Mouse (Mus musculus) embryonic facial prominence, embryonic 13.5 days (tissue): ENCODE measurements around the gene Gm16506. TPM values are rescaled to one million over a fixed set of nuclear protein-coding genes. Genes with fewer than 3 reads are reported as not detected.
"Not testable (repeated sequence)": the region's sequence is repeated elsewhere in the genome, so short reads cannot be mapped to it uniquely, and the experiment has no call there.

Experiments used
- ATAC-seq: fragments of 200-750 bp; cut with Nextera tagmentation; 2 replicates; pipeline ENCODE4 v1.8.0; 2017; ENCODE audit warnings: low read depth; ENCODE audit not compliant: insufficient number of reproducible peaks, insufficient read depth, low FRiP score, low TSS enrichment
- H3K27ac ChIP-seq: fragments of 300-500 bp; sonication (generic); 2 replicates; pipeline ENCODE4 v1.5.1; 2015; ENCODE audit warnings: moderate library complexity, mild to moderate bottlenecking, inconsistent platforms
- H3K27me3 ChIP-seq: fragments of 300-500 bp; sonication (generic); 2 replicates; pipeline ENCODE4 v1.6.1; 2015; ENCODE audit warnings: mild to moderate bottlenecking, inconsistent platforms
- H3K36me3 ChIP-seq: fragments of 300-500 bp; sonication (generic); 2 replicates; pipeline ENCODE4 v1.6.1; 2015; ENCODE audit warnings: mild to moderate bottlenecking, inconsistent platforms
- H3K4me1 ChIP-seq: fragments of 300-500 bp; sonication (generic); 2 replicates; pipeline ENCODE4 v1.6.1; 2015; ENCODE audit warnings: inconsistent platforms
- H3K4me2 ChIP-seq: fragments of 300-500 bp; sonication (generic); 2 replicates; pipeline ENCODE4 v1.6.1; 2015; ENCODE audit warnings: moderate library complexity, mild to moderate bottlenecking, inconsistent platforms
- H3K4me3 ChIP-seq: fragments of 300-500 bp; sonication (generic); 2 replicates; pipeline ENCODE4 v1.5.1; 2015; ENCODE audit warnings: mild to moderate bottlenecking, inconsistent platforms
- H3K9ac ChIP-seq: fragments of 300-500 bp; sonication (generic); 2 replicates; pipeline ENCODE4 v1.6.1; 2015; ENCODE audit warnings: mild to moderate bottlenecking, inconsistent platforms
- H3K9me3 ChIP-seq: fragments of 300-500 bp; sonication (generic); 2 replicates; pipeline ENCODE4 v1.6.1; 2016; ENCODE audit warnings: inconsistent platforms
- WGBS: fragments of 180-500 bp; shearing (Covaris S2); methylation state at CpG from one replicate; pipeline ENCODE4 v1.1.7; 2015; ENCODE audit warnings: mixed read lengths; 5-methylcytosine and 5-hydroxymethylcytosine counted together
- polyA plus RNA-seq: library from polyadenylated mRNA; unstranded; fragments of >200 nt; fragmentation: Nextera tagmentation; extraction: Ambion mirVana; gene quantifications from 2 replicates; pipeline ENCODE4 v1.2.1, GENCODE M21; 2015

The Gm16506 gene
- polyA plus RNA-seq, result not detected in 2 replicates

DNA sequence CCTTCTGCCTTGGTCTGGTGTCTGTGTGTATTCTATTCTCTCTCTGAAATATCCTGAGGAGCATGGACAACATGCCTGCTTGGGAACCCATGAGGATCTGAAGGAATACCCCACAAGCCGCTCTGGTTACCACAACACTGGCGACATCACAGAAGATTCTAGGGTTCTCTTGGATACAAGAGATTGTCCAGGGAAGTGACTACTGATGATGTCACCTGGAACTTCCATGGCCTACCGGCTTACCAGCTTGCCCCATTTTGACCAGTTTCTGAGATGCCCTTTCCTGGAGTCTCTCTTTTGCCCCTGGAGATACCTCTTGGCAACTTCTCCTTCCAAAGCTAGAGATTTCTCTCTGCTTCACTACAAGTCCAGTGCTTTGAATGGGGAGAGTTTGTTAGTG is at the start of gene Gm16506:
Gene Gm16506 (minus strand): TSS at position 101 of the 400 bp plus-strand sequence.
- H3K27ac ChIP-seq, ATAC-seq, H3K4me3 ChIP-seq, H3K9me3 ChIP-seq, H3K36me3 ChIP-seq, H3K4me2 ChIP-seq, H3K4me1 ChIP-seq, H3K27me3 ChIP-seq, H3K9ac ChIP-seq: not testable (repeated sequence)
- WGBS, result 89% methylated on average over 1 of the region's 3 CpGs

DNA sequence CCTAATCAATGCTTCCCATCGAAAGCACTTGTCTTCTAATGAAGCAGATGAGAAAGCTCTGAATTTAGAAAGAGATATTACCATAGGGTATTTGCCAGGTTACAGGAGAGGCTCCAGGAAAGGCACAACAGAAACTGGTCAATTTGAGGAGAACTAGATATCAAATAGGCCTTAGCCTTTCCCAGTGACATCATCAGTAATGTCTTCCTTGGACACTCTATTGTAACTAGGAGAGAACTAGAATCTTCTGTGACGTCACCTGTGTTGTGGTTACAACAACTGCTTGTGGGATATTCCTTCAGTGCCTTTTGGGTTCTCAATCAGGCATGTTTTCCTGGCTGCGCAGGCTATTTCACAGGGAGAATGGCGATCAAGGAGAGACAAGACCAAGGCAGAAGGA is 20.3 kb upstream of the Gm16506 start, which contains the start of gene Gm6526:
Gene Gm6526 (plus strand): TSS at position 301 of the 400 bp plus-strand sequence.
- H3K9me3 ChIP-seq, H3K4me1 ChIP-seq, H3K4me3 ChIP-seq, H3K36me3 ChIP-seq, H3K4me2 ChIP-seq, ATAC-seq, H3K9ac ChIP-seq, H3K27me3 ChIP-seq, H3K27ac ChIP-seq: not testable (repeated sequence)
- 74% methylated on average over 4 of the region's 4 CpGs for WGBS

DNA sequence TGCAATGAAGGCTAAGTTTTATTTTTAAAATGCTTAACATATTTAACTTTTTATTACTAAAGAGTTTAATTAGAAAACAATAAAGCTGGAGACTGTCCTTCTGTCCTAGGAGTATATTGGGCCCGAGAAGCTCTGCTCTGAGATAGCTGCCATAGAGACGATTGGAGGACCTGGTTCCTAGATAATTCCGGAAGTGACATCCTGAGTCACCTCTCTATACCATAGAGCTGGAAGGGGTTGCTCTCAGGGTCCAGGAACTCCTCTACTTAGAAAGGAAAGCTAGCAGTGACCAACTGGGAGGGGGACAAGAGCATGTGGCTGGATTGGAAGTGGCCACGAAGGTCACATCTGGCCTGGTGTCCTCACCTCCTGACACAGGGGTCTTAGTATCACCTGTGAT is 29.7 kb downstream of the Gm16506 start, which contains the start of gene Gm7324:
Gene Gm7324 (plus strand): TSS at position 208 of the 400 bp plus-strand sequence.
- not testable (repeated sequence) for H3K4me1 ChIP-seq, H3K4me3 ChIP-seq, H3K9ac ChIP-seq, H3K9me3 ChIP-seq, H3K27ac ChIP-seq, H3K4me2 ChIP-seq, ATAC-seq, H3K36me3 ChIP-seq, H3K27me3 ChIP-seq
- 79% methylated on average over 4 of the region's 4 CpGs for WGBS

- not testable (repeated sequence) for H3K27me3 ChIP-seq, ATAC-seq, H3K4me1 ChIP-seq, H3K4me3 ChIP-seq, H3K9ac ChIP-seq, H3K27ac ChIP-seq, H3K36me3 ChIP-seq, H3K9me3 ChIP-seq, H3K4me2 ChIP-seq
- WGBS, result 100% methylated on average over 1 of the region's 2 CpGs
Observed at GRCm38 (mm10) chr14:43677099-43677498, 50.2 kb downstream of the Gm16506 start, which contains the start of gene Gm8165. Gm8165 (minus strand) TSS chr14:43677199.

Other genes starting within 250 kb of the Gm16506 start
- not detected in 2 replicates for gene Gm5799, start 183.9 kb downstream of the Gm16506 start, polyA plus RNA-seq
- gene Gm17654, start 148.3 kb downstream of the Gm16506 start, polyA plus RNA-seq, result not detected in 2 replicates
- gene Gm10375, start 119.5 kb downstream of the Gm16506 start, polyA plus RNA-seq, result not detected in 2 replicates
- not detected in 2 replicates for gene Gm8165, start 50.3 kb downstream of the Gm16506 start, polyA plus RNA-seq
- 1.3 and 2.0 TPM in 2 replicates for gene Gm7324, start 29.7 kb downstream of the Gm16506 start, polyA plus RNA-seq
- gene Gm6526, start 20.4 kb upstream of the Gm16506 start, polyA plus RNA-seq, result not detected in 2 replicates
- gene Gm8180, start 57.3 kb upstream of the Gm16506 start, polyA plus RNA-seq, result not detected in 2 replicates
- gene Ear1, start 148.0 kb upstream of the Gm16506 start, polyA plus RNA-seq, result not detected in 2 replicates
- gene Ear10, start 196.1 kb upstream of the Gm16506 start, polyA plus RNA-seq, result not detected in 2 replicates
- 7.3 and 7.4 TPM in 2 replicates for gene Gm8113, start 197.9 kb upstream of the Gm16506 start, polyA plus RNA-seq
- gene Ang5, start 229.6 kb upstream of the Gm16506 start, polyA plus RNA-seq, result not detected in 2 replicates